Mouse (Mus musculus) brain, embryonic 14.5 days (tissue): Measurements from ENCODE around the gene Adap1. TPM values are rescaled to one million over a fixed set of nuclear protein-coding genes. Genes with fewer than 3 reads are reported as not detected.

Experiments
- DNase-seq: peaks from one replicate; pipeline ENCODE4 v3.0.0-alpha.2; 2011; ENCODE audit warnings: low read depth
- CTCF ChIP-seq: fragments of 200-500 bp; IDR thresholded peaks from 2 replicates; pipeline ENCODE4 v1.5.1; 2012; ENCODE audit warnings: inconsistent platforms, mild to moderate bottlenecking, moderate library complexity, borderline replicate concordance; ENCODE audit not compliant: insufficient read depth, insufficient read length; ENCODE audit errors: extremely low read depth
- POLR2A ChIP-seq: fragments of 200-500 bp; IDR thresholded peaks from 2 replicates; pipeline ENCODE4 v1.6.1; 2012; ENCODE audit warnings: mild to moderate bottlenecking, inconsistent platforms, borderline replicate concordance; ENCODE audit not compliant: poor library complexity, insufficient read depth, insufficient read length, severe bottlenecking; ENCODE audit errors: extremely low read depth
- polyA plus RNA-seq: library from polyadenylated mRNA; depleted of rRNA; stranded (reverse); fragments of >200 nt; gene quantifications from 2 replicates; pipeline ENCODE4 v1.2.3, GENCODE M21; 2012; rRNA removed

Adap1 gene
- 40.8 and 66.4 TPM in 2 replicates for polyA plus RNA-seq

DNA sequence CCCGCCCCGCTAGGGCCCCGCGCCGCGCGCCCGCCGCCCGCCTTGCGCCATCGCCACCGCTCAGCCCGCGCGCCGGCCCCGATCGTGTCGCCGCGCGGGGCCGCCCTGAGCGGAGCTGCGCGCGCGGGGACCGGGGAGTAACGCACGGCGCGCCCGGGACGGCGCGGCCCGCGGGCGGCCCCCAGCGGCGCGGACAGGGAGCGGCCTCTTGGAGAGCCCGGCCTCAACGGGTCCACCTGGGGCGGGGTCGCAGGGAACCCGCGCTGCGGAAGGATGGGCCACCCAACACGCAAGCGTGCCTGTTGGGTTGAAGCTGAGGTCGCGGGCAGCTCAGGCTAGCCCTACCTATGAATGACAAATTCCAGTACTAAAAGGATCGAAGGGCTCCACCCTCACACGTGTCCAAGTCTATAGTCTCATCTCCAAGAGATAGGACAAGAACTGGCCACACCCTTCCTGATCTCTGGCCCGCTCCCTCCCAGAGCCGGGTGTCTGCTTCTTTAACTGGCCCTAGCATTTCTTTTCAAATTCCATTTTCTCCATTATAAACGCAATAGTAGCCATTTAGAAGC lies at the start of gene Adap1:
Gene Adap1 (minus strand): TSS at position 228 of the 572 bp plus-strand sequence.
- peak; percentile 49 for DNase-seq
- peak; percentile 45; the same call in 1 of the 2 replicates for TF ChIP-seq CTCF
- TF ChIP-seq POLR2A = 0 out of 2 replicates have a peak, but pooled peaks have one; percentile 0

DNA sequence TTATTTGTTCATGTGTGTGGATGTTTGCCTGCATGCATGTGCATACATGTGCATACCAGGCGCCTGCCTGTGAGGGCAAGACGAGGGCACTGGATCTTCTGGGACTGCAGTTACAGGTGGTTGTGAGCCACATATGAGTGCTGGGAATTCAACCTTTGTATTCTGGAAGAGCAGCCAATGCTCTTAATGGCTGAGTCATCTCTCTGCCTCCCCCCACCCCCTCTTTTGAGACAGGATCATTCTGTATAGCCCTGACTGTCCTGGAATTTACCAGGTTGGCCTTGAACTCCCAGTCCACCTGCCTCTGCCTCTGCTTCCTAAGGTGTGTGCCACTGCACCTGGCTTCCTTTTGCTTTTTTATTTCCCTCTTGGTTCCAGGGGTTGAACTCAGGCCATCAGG lies 49.4 kb upstream of the Adap1 start:
- DNase-seq = no peak
- TF ChIP-seq POLR2A (no peak), CTCF (no peak)

DNA sequence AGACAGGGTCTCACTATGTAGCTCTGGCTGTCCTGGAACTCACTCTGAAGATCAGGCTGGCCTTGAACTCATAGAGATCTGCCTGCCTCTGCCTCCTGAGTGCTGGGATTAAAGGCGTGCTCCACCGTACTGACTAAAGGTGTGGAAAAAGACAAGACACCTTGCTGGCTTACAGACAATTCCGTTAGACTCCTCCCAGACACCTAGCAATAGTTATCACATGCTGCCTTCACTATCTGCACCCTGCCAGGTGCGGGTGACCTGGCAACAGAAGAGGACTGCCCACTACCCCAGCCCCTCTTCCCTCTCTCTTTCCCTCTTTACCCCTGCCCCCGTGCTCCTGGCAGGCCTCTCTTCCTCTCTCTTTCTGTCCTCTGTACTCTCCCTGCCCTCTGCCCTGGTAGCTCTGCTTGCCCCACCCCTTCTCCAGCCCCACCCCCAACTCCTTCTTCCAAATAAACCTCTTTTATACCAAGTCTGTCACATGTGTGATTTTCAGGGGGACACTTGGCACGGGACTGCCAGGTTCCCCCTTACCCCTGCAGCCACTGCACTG lies 48.5 kb upstream of the Adap1 start:
- TF ChIP-seq CTCF (no peak), POLR2A (no peak)
- no peak for DNase-seq

GRCm38 (mm10) chr5:139373126-139373525 lies 47.7 kb upstream of the Adap1 start:
- TF ChIP-seq POLR2A (no peak), CTCF (no peak)
- no peak for DNase-seq

GRCm38 (mm10) chr5:139371631-139372401 lies 46.4 kb upstream of the Adap1 start:
- TF ChIP-seq CTCF = no peak
- TF ChIP-seq POLR2A = peak; percentile 85

GRCm38 (mm10) chr5:139371118-139371517 lies 45.7 kb upstream of the Adap1 start:
- DNase-seq = no peak
- TF ChIP-seq CTCF (no peak), POLR2A (no peak)

More at GRCm38 (mm10) chr5:139371631-139372401, 46.4 kb upstream of the Adap1 start:
- DNase-seq = peak; percentile 96

- DNase-seq = no peak
- TF ChIP-seq CTCF (no peak), POLR2A (no peak)
These were observed 44.9 kb upstream of the Adap1 start for GRCm38 (mm10) chr5:139370336-139370735.

DNA sequence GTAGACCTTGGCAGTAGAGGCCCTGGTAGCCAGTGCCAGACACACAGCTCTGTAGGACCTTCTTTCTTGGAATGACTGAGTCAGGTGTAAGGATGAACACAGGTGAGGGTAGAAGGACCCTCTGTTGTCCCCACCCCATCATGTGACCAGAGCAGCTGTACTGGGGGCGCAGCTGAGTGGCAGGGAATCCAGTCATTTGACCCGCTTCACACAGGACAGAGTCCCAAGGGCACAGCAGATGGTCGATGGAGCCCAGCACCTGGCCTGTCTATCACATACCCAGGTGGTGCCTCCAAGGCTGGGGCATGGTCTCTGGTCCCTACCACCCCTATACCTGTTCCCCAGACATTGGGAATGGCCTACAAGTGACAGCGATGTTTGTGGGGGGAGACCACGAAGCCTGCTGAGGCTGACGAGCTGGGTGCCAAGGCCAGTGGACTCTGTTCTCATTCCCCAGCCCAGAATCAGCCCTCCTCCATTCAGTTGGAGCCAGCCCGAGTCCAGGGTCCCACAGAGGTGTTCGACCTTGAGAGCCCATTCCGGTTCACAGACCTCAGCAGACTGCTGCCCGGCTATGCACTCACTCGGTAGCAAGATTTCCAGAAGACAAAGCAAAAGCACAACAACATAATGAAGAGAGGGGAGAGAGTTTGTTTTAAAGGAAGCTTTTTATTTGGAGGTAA lies 43.4 kb upstream of the Adap1 start:
- DNase-seq = no peak
- TF ChIP-seq CTCF = no peak
- TF ChIP-seq POLR2A = no peak

- DNase-seq = no peak
- TF ChIP-seq POLR2A = no peak
- no peak for TF ChIP-seq CTCF
These were observed 42.5 kb upstream of the Adap1 start for GRCm38 (mm10) chr5:139367884-139368458.

DNA sequence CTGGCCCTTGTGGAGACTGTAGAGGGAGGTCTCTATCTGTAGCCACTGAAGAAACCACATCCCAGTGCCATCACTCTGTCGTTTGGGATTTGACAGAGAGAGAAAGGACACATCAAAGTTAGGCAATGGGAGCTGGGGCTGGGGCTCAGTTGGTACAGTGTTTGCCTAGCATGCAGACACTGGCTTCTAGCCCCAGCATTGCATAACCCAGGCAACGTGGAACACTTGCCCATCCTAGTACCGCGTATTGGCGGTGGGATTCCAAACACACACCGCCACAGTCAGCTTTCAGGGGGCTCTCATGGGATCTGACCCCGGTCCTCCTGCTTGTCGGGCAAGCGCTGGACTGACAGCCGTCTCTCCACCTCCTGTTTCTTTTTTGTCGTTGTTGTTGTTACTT lies 41.1 kb upstream of the Adap1 start:
- no peak for TF ChIP-seq CTCF
- DNase-seq = peak; percentile 31

DNA sequence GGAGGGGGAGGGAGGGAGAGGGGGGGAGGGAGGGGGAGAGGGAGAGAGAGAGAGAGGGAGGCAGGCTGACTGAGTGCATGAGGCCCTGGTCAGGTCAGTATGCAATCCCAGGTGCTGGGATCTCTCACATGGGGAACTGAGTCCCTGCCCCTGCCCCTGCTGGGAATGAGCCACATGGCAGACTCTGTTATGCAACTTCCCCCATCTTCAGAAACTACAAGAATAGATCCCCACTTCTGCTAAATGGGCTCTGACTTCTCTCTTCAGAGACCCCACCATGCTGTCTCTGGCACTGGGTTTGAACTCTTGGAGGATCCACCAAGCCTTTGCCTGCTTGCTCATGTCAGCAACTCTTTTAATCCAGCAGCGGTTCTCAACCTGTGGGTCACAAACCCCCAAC lies 40.4 kb upstream of the Adap1 start:
- TF ChIP-seq CTCF (no peak), POLR2A (no peak)
- no peak for DNase-seq
